Mouse (Mus musculus) heart, embryonic 15.5 days (tissue): ENCODE data around the gene Rps15a. TPM values are rescaled to one million over a fixed set of nuclear protein-coding genes. Genes with fewer than 3 reads are reported as not detected.

Experiments
- ATAC-seq: fragments of 200-750 bp; cut with Nextera tagmentation; replicated peaks from 2 replicates; pipeline ENCODE4 v1.8.0; 2017; ENCODE audit warnings: low read depth, moderate TSS enrichment; ENCODE audit not compliant: insufficient number of reproducible peaks, insufficient read depth, low FRiP score
- H3K27ac ChIP-seq: fragments of 300-500 bp; sonication (generic); 2 replicates; pipeline ENCODE4 v1.5.1; 2015; ENCODE audit warnings: mild to moderate bottlenecking, inconsistent platforms
- H3K27me3 ChIP-seq: fragments of 300-500 bp; sonication (generic); 2 replicates; pipeline ENCODE4 v1.6.1; 2015; ENCODE audit warnings: inconsistent platforms
- H3K36me3 ChIP-seq: fragments of 300-500 bp; sonication (generic); 2 replicates; pipeline ENCODE4 v1.6.1; 2015; ENCODE audit warnings: mild to moderate bottlenecking, inconsistent platforms
- H3K4me1 ChIP-seq: fragments of 300-500 bp; sonication (generic); replicated peaks from 2 replicates; pipeline ENCODE4 v1.6.1; 2015; ENCODE audit warnings: inconsistent platforms
- H3K4me2 ChIP-seq: fragments of 300-500 bp; sonication (generic); 2 replicates; pipeline ENCODE4 v1.6.1; 2015; ENCODE audit warnings: inconsistent platforms, mild to moderate bottlenecking, moderate library complexity
- H3K4me3 ChIP-seq: fragments of 300-500 bp; sonication (generic); 2 replicates; pipeline ENCODE4 v1.5.1; 2015; ENCODE audit warnings: mild to moderate bottlenecking, inconsistent platforms
- H3K9ac ChIP-seq: fragments of 300-500 bp; sonication (generic); 2 replicates; pipeline ENCODE4 v1.6.1; 2015; ENCODE audit warnings: mild to moderate bottlenecking, inconsistent platforms
- H3K9me3 ChIP-seq: fragments of 300-500 bp; sonication (generic); replicated peaks from 2 replicates; pipeline ENCODE4 v1.6.1; 2016; ENCODE audit warnings: inconsistent platforms
- WGBS: fragments of 180-500 bp; shearing (Covaris S2); methylation state at CpG from one replicate; pipeline ENCODE4 v1.1.7; 2015; ENCODE audit warnings: mixed read lengths; 5-methylcytosine and 5-hydroxymethylcytosine counted together
- polyA plus RNA-seq: library from polyadenylated mRNA; unstranded; fragments of >200 nt; fragmentation: Nextera tagmentation; extraction: Ambion mirVana; gene quantifications from 2 replicates; pipeline ENCODE4 v1.2.1, GENCODE M21; 2015

Rps15a gene
- polyA plus RNA-seq, 1 experiment from 2014 or later: 431 TPM

DNA sequence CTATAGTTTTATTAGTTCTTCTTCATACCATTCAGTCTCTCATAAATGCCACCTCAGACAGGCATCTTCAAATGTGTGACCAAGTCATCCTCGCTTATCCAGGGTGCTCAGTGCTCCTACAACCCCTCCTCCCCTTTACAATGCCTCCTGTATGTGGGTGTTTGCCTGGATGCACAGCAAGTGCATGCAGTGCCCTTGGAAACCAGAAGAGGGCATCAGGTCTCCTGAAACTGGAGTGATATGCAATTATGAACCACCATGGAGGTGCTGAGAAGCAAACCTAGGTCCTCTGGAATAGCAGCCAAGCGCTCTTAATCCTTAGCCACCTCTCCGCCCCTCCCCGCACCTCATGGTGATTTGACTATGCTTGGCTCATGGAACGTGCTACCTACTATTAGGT lies 36.9 kb downstream of the Rps15a start:
- WGBS: 86% methylated on average over 5 of the region's 5 CpGs
- ATAC-seq: no peak
- H3K4me2 ChIP-seq: no peak overlapping the region
- H3K27me3 ChIP-seq: no peaks in the 10 kb centered on the region
- no peaks in the 10 kb centered on the region for H3K9me3 ChIP-seq
- no peak overlapping the region for H3K27ac ChIP-seq
- H3K36me3 ChIP-seq: no peaks in the 10 kb centered on the region
- H3K4me3 ChIP-seq: no peak overlapping the region
- H3K9ac ChIP-seq: no peak overlapping the region
- no peaks in the 10 kb centered on the region for H3K4me1 ChIP-seq

DNA sequence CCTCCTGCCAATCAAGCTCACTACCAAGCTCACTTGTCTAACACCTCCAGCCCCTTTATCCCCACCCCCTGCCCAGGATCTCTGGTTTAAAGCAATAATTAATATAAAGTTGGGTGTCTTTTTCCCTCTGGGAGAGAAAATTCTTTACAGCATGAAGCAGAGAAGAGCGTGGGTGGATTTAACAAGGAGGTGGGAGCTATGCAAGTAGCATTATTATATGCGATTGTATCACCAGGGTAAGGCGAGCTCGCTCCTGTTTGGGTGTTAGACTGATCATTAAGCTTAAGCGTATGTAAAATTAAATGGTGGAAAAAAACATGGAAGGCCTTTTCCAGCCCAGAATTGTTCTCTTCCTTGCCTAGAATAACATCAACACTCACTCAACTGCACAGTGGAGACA lies 48.7 kb downstream of the Rps15a start:
- no peak overlapping the region for H3K4me3 ChIP-seq
- H3K9me3 ChIP-seq: no peaks in the 10 kb centered on the region
- no peak for ATAC-seq
- no peak overlapping the region for H3K27ac ChIP-seq
- WGBS: 92% methylated on average over 5 of the region's 5 CpGs
- H3K27me3 ChIP-seq: no peaks in the 10 kb centered on the region
- no peaks in the 10 kb centered on the region for H3K4me1 ChIP-seq
- H3K9ac ChIP-seq: no peak overlapping the region
- H3K36me3 ChIP-seq: no peaks in the 10 kb centered on the region
- H3K4me2 ChIP-seq: no peak overlapping the region

DNA sequence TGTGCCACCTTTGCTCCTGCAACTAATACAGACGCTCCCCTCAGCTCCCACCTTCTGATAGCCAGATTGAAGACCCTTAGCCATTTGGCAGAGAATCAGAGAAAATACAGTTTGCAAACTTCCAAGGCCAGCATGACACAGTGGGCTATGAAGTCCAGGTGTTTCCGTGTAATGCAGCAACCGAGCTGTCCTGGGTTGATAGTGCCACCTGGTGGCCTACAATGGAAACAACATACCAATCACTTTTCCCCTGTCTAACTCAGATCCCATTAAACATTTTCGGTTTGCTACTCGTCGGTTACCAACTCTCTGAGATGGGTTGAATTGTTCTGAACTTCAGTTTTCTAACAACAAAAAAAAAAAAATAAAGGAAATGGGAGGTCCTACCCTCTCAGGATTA lies 59.7 kb downstream of the Rps15a start:
- no peak for ATAC-seq
- H3K4me3 ChIP-seq: no peak overlapping the region
- no peaks in the 10 kb centered on the region for H3K4me1 ChIP-seq
- H3K4me2 ChIP-seq: no peak overlapping the region
- no peak overlapping the region for H3K9ac ChIP-seq
- no peaks in the 10 kb centered on the region for H3K9me3 ChIP-seq
- no peaks in the 10 kb centered on the region for H3K36me3 ChIP-seq
- WGBS: 73% methylated on average over 6 of the region's 6 CpGs
- H3K27ac ChIP-seq: no peak overlapping the region
- H3K27me3 ChIP-seq: no peaks in the 10 kb centered on the region

Other genes starting within 250 kb of the Rps15a start
- gene Arl6ip1, start 13.5 kb upstream of the Rps15a start, polyA plus RNA-seq: 270 and 363 TPM in 2 replicates
- 13.1 and 14.3 TPM in 2 replicates for gene Smg1, start 127.5 kb upstream of the Rps15a start, polyA plus RNA-seq